ENCODE assay signal across 13 mouse cellular contexts in the genomic region with DNA sequence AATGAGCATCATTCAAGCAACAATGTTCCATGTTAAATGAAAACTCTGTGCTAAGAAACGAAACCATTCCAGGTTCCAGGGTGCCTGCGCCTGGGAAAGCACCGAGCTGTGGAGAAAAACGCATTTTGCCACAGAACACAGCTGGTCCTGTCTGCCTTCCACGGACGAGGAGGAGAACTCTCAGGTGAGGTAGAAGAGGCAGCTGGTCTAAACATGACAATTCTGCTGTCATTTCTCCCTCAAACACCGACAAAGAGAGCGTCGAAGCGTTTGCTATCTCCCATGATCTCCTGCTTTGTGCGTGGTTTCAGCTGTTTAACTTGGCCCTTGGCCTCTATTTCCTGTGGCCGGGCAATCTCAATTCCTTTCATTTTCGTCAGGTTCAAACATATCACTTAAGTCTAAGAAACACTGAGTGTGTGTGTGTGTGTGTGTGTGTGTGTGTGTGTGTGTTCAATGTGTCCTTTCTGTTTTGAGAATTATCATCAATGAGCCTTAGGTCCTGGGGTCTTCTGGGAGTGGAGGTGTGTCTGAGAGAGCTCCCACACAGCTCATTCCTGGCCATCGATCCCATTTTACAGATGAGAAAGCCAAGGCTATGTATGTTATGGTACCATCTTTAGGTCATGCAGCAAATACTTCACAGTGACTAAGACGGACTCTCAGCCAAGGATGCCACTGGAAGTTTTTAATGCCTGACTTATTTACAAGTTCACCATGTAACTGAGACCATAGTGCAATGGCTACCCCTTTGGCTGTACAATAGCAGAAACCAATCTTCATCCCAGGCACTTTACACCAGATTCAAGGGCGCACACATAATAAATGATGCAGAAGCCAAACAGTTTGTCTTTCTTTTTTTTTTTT. TPM values are rescaled to one million over a fixed set of nuclear protein-coding genes. Genes with fewer than 3 reads are reported as not detected.
DNase-seq lines count a peak whose midpoint lies in the region; ATAC-seq and TF ChIP-seq lines count a peak whose summit lies in the region.
"Had no signal": no experiment of that assay in that cellular context is flagged by ENCODE, and none has a peak within 500 bp of the region (broad histone marks: within the 10 kb centered on the region; RNA-seq: fewer than 3 reads in every experiment).

No protein-coding gene starts in this region.

- peak overlapping the region; percentile 12 for H3K4me3 ChIP-seq in gastrocnemius, adult 2 months
- H3K4me3 ChIP-seq in lung, postnatal 0 days (ENCODE audit: low read depth, low read length): no peak overlapping the region
- H3K4me3 ChIP-seq in olfactory bulb, adult 2 months (ENCODE audit: insufficient read depth, low read depth, low read length): no peak overlapping the region
- H3K4me3 ChIP-seq: kidney, embryonic 15.5 days; lung, embryonic 15.5 days; neural tube, embryonic 12.5 days had no signal

- TF ChIP-seq CTCF in gastrocnemius, adult 2 months (IDR thresholded peaks at IDR 0.05): no peak
- no peak for TF ChIP-seq CTCF in lung, postnatal 0 days (IDR thresholded peaks at IDR 0.05)
- TF ChIP-seq CTCF in olfactory bulb, adult 2 months (IDR thresholded peaks at IDR 0.05; ENCODE audit: insufficient read depth, low read depth, low read length): no peak

- H3K4me2 ChIP-seq in lung, postnatal 0 days (replicated peaks; ENCODE audit: low read depth, low read length): peak overlapping the region; percentile 15; the same call in 1 of the 2 replicates
- H3K4me2 ChIP-seq: kidney, embryonic 15.5 days; lung, embryonic 15.5 days; neural tube, embryonic 12.5 days had no signal

- no peak for DNase-seq in gastrocnemius, adult 2 months
- DNase-seq in gastrocnemius, postnatal 10 days: no peak
- DNase-seq in lung, postnatal 0 days (ENCODE audit: low spot score): peak; percentile 48
- no peak for DNase-seq in lung, postnatal 14 days
- DNase-seq in cerebellum, postnatal 14 days: no peak
- DNase-seq in adrenal gland, postnatal 10 days: no peak
- DNase-seq: cerebellum, postnatal 36 days; thymus, postnatal 25 days had no signal

- ATAC-seq in lung, postnatal 0 days: no peak; the same call in 1 of the 2 replicates
- ATAC-seq in inflammation-experienced regulatory T-cells, adult 6 months: peak; percentile 67

- peak overlapping the region; percentile 68 for H3K27ac ChIP-seq in gastrocnemius, adult 2 months
- H3K27ac ChIP-seq in lung, postnatal 0 days (ENCODE audit: low read length): peak overlapping the region; percentile 52; the same call in 1 of the 2 replicates
- peak overlapping the region; percentile 32; the same call in 1 of the 2 replicates for H3K27ac ChIP-seq in olfactory bulb, adult 2 months (ENCODE audit: insufficient read depth, low read depth, low read length)
- H3K27ac ChIP-seq: kidney, embryonic 15.5 days; lung, embryonic 15.5 days; neural tube, embryonic 12.5 days had no signal

- no peaks in the 10 kb centered on the region for H3K27me3 ChIP-seq in lung, postnatal 0 days (replicated peaks; ENCODE audit: insufficient read depth, low read length)
- H3K27me3 ChIP-seq: kidney, embryonic 15.5 days; lung, embryonic 15.5 days; neural tube, embryonic 12.5 days had no signal

- H3K9me3 ChIP-seq in lung, postnatal 0 days (ENCODE audit: low read length): no peaks in the 10 kb centered on the region
- H3K9me3 ChIP-seq: kidney, embryonic 15.5 days; lung, embryonic 15.5 days; neural tube, embryonic 12.5 days had no signal

- TF ChIP-seq POLR2A in olfactory bulb, adult 2 months (IDR thresholded peaks at IDR 0.05; ENCODE audit: insufficient read depth, low read depth, low read length): no peak

- H3K9ac ChIP-seq in lung, postnatal 0 days (replicated peaks; ENCODE audit: low read depth): no peak overlapping the region
- H3K9ac ChIP-seq: kidney, embryonic 15.5 days; lung, embryonic 15.5 days; neural tube, embryonic 12.5 days had no signal

- peaks cover 31% of the 10 kb centered on the region for H3K4me1 ChIP-seq in lung, postnatal 0 days (ENCODE audit: insufficient read depth, low read depth, low read length)
- H3K4me1 ChIP-seq in olfactory bulb, adult 2 months (ENCODE audit: control insufficient read depth, insufficient read depth, low read length): peaks cover 17% of the 10 kb centered on the region

- 0 out of 2 replicates have a peak, but pooled peaks have one; percentile 12 for TF ChIP-seq EP300 in lung, postnatal 0 days (IDR thresholded peaks at IDR 0.05)

- intact Hi-C loops in gastrocnemius, adult 2 months (cut with DNase I): loop anchor here (5.0 to 10.0 kb wide), 3 partner anchors 258 to 778 kb away; no protein-coding TSS in a partner anchor

- WGBS in lung, postnatal 0 days: 41% methylated on average over 16 of the region's 16 CpGs
- 65% methylated on average over 16 of the region's 16 CpGs for WGBS in olfactory bulb, adult 2 months

- H3K36me3 ChIP-seq in lung, postnatal 0 days (ENCODE audit: insufficient read depth, low read length): no peaks in the 10 kb centered on the region
- H3K36me3 ChIP-seq: kidney, embryonic 15.5 days; lung, embryonic 15.5 days; neural tube, embryonic 12.5 days had no signal

RNA-seq across cellular contexts. Expression of a gene that starts 31.3 kb away (rescaled TPM):
- 10 to 100 TPM; 41.3 to 52.1 TPM for total RNA-seq in gastrocnemius, adult 2 months (2021)
- total RNA-seq in gastrocnemius, postnatal 10 days (2021): 10 to 100 TPM; 37.5 to 41.3 TPM
- 26.3 and 28.1 TPM in 2 replicates for polyA plus RNA-seq in lung, postnatal 0 days (2015; fragmentation: Nextera tagmentation; extraction: Ambion mirVana)
- polyA plus RNA-seq in inflammation-experienced regulatory T-cells, adult 6 months (2017; shearing (Covaris generic)): 10 to 100 TPM; 78.0 to 94.8 (median 90.1) TPM
- 139 TPM in 1 of 2 replicates, not detected in the other for polyA plus RNA-seq in olfactory bulb, adult 2 months (2012; ENCODE audit: insufficient read depth, insufficient read length, low replicate concordance, missing spikeins)
- 10 to 100 TPM; 82.7 to 83.1 TPM for total RNA-seq in adrenal gland, postnatal 10 days (2021)
